In genomic region chr15:16404077-16404476, GRCm38 (mm10) we compare ENCODE assay signal across 19 mouse cellular contexts.
"Had no signal": no experiment of that assay in that cellular context is flagged by ENCODE, and none has a peak within 500 bp of the region (broad histone marks: within the 10 kb centered on the region; RNA-seq: fewer than 3 reads in every experiment).

No protein-coding gene starts in this region.

- DNase-seq: kidney, adult 11 months; kidney, adult 9 months; kidney, postnatal 4 days; liver; lung, adult 18-20 months; lung, postnatal 10 days; lung, postnatal 4 days; midbrain, embryonic 14.5 days; right cerebral cortex, postnatal 4 days; spleen, adult 18-20 months; thymus, adult 2 months; thymus, postnatal 25 days had no signal

- H3K4me2 ChIP-seq: limb, embryonic 12.5 days; neural tube, embryonic 15.5 days had no signal

- H3K27ac ChIP-seq: kidney, postnatal 0 days; layer of hippocampus, adult 2 months; limb, embryonic 12.5 days; liver, embryonic 14.5 days; midbrain, embryonic 10.5 days; neural tube, embryonic 15.5 days had no signal

- H3K4me3 ChIP-seq: layer of hippocampus, adult 2 months; limb, embryonic 12.5 days; midbrain, embryonic 10.5 days; myocyte; neural tube, embryonic 15.5 days had no signal

- H3K4me1 ChIP-seq: limb, embryonic 12.5 days; midbrain, embryonic 10.5 days; neural tube, embryonic 15.5 days had no signal

- H3K9me3 ChIP-seq: midbrain, embryonic 10.5 days; neural tube, embryonic 15.5 days had no signal

- H3K27me3 ChIP-seq: limb, embryonic 12.5 days; neural tube, embryonic 15.5 days had no signal

- H3K9ac ChIP-seq: limb, embryonic 12.5 days; liver, embryonic 14.5 days; neural tube, embryonic 15.5 days had no signal

- H3K36me3 ChIP-seq: limb, embryonic 12.5 days; midbrain, embryonic 10.5 days; neural tube, embryonic 15.5 days had no signal
